Mouse (Mus musculus): ENCODE results near the gene Ksr1. TPM values are rescaled to one million over a fixed set of nuclear protein-coding genes. Genes with fewer than 3 reads are reported as not detected.

Gene Ksr1
- polyA plus RNA-seq (2015; fragmentation: Nextera tagmentation; extraction: Ambion mirVana): 1.5 and 1.7 TPM in 2 replicates

DNA sequence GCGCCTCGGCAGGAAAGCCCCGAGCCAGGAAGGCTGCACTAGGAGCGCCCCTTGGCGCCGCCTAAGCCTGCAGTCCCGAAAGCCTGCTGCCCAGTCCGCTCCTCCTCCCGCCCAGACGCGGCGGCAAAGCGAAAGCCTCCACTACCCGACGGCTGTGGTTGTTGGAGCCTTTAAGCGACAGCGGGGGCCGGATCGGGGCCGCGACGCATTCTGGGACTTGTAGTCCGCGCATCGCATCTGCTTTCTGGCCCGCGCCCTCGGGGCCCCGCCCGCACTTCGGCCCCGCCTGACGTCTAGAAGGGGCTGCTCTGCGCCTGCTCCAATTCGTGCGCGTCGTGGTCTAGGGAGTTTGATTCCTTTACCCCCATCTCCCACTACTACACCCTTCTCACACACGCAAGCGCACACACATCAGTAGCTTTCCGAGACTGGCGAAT lies at the start of gene Ksr1:
Gene Ksr1 (minus strand): TSS at position 77 of the 437 bp plus-strand sequence.

DNA sequence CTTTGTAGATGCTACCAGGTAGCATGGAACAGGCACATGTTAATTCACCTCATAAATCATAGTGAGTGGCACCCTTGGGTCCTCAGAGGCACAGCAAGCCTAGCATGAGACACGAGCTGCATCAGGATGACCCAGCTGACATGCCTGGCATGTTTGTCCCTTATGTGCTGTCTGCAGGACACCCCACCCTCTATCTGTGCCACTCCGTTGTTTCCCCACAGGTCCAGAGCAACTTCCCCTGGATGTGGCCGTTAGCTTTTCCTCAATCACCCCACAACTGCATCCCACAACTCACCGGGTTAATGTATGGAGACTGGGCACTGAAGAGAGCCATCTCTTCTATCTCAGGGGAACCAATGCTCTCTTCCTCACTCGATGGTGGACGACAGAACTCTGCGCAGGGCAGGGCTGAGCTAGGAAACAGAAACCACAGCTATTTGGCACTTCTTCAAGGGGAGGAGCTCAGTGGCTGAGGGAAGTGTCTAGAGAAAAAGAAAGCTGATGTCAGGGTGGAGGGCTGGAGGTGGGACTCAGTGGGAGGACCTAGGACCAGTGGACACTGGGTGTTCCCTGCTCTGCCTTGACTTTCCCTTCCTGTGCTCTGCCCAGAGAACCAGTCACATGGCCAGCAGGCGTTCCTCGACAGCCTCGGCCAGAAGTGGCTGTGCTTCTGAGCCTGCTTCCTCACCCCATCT lies 161.6 kb downstream of the Ksr1 start, which contains the start of gene Lgals9:
Gene Lgals9 (minus strand): TSS at position 464 of the 695 bp plus-strand sequence.

Other genes starting within 250 kb of the Ksr1 start
- 0.56 and 0.67 TPM in 2 replicates for gene Nos2, start 225.6 kb downstream of the Ksr1 start, polyA plus RNA-seq (2015; fragmentation: Nextera tagmentation; extraction: Ambion mirVana)
- gene Lgals9, start 161.5 kb downstream of the Ksr1 start, polyA plus RNA-seq (2015; fragmentation: Nextera tagmentation; extraction: Ambion mirVana): 80.1 and 86.3 TPM in 2 replicates
- gene Wsb1, start 108.3 kb upstream of the Ksr1 start, polyA plus RNA-seq (2015; fragmentation: Nextera tagmentation; extraction: Ambion mirVana): 118 and 139 TPM in 2 replicates
- gene Gm9964, start 150.5 kb upstream of the Ksr1 start, polyA plus RNA-seq (2015; fragmentation: Nextera tagmentation; extraction: Ambion mirVana): 0.23 TPM in 1 of 2 replicates, not detected in the other
- 3.9 and 4.1 TPM in 2 replicates for gene Nf1, start 193.3 kb upstream of the Ksr1 start, polyA plus RNA-seq (2015; fragmentation: Nextera tagmentation; extraction: Ambion mirVana)